Mouse (Mus musculus) c-Kit-positive CD71-negative TER-119-negative erythroid progenitor cells, embryonic 14.5 days (primary cell): ENCODE data around the gene Gna13.
A peak's percentile ranks its signal among the peaks of the same experiment; 100 is the strongest.
"Not testable (repeated sequence)": the region's sequence is repeated elsewhere in the genome, so short reads cannot be mapped to it uniquely, and the experiment has no call there.

Experiments
- DNase-seq: peaks from one replicate; pipeline ENCODE4 v3.0.0-alpha.2; 2013; ENCODE audit warnings: low read depth

The Gna13 gene

DNA sequence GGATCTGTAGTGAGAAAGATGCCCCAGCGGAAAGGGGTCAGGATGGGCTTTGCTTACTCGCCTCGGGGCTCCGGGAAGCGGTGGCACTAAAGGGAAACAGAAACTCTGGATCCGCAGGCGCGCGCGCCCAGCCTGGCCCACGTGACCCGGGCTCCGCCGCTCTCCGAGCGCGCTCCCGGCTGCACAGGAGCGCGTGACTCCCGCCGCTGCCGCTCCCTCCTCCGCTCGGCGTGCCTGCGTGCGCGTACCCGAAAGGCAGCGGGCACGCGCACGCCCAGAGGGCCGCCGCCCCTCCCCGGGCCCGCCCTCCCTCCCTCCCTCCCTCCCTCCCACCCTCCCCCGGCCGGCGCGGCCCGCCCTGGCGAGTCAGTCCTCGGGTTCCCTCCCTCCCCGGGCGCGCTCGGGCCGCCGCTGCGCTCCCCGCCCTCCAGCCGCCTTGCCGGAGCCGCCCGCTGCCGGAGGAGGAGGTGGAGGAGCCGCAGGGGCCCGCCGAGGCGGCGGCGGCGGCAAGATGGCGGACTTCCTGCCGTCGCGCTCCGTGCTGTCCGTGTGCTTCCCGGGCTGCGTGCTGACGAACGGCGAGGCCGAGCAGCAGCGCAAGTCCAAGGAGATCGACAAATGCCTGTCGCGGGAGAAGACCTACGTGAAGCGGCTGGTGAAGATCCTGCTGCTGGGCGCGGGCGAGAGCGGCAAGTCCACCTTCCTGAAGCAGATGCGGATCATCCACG is at the start of gene Gna13:
Gene Gna13, plus strand, starts transcription at position 369 of the 728 bp plus-strand sequence.
- DNase-seq: peak; percentile 74

- DNase-seq: no peak
Measured at GRCm38 (mm10) chr11:109316921-109317320, 45.7 kb upstream of the Gna13 start.

GRCm38 (mm10) chr11:109319471-109319870 is 43.2 kb upstream of the Gna13 start:
- DNase-seq: no peak

DNA sequence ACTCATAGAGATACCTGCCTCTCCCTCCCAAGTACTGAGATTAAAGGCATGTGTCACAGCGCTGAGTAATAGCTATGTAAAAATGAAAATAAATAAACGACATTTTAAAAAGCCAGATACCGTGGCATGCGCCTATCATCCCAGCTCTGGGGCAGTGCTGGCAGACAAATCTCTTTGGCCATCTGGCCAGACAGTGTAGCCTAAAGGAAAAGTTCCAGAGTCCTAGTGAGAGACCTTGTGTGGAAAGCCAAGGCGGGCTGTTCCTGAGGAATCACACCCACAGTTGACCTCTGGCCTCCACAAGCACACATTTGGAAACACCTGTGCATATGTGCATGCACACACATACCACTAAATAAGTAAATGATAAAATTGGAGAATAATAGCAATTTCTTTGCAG is 42.7 kb upstream of the Gna13 start:
- no peak for DNase-seq

GRCm38 (mm10) chr11:109320361-109320933 is 42.2 kb upstream of the Gna13 start:
- DNase-seq: no peak

GRCm38 (mm10) chr11:109326270-109326669 is 36.4 kb upstream of the Gna13 start:
- no peak for DNase-seq

- DNase-seq: no peak
Measured at GRCm38 (mm10) chr11:109327381-109327780, 35.2 kb upstream of the Gna13 start.

DNA sequence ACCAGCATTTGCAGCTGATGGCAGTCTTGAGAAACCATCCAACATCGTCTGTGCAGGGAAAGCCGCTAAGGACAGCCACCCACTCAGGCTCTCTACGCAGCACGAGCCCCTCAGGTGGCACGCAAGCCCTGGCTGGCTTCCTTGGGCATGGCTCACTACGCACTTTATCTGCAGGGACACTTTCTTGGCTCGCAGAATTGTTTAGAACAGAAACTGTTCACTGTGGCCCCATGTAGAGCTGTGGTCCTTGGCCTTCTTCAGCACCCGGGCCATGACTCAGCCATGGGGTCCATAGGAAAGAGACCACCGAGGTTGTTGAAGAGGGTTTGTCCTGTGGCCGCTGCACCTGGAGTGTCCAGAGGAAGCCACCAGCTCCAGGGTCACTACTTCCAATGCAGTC is 34.7 kb upstream of the Gna13 start:
- DNase-seq: no peak

DNA sequence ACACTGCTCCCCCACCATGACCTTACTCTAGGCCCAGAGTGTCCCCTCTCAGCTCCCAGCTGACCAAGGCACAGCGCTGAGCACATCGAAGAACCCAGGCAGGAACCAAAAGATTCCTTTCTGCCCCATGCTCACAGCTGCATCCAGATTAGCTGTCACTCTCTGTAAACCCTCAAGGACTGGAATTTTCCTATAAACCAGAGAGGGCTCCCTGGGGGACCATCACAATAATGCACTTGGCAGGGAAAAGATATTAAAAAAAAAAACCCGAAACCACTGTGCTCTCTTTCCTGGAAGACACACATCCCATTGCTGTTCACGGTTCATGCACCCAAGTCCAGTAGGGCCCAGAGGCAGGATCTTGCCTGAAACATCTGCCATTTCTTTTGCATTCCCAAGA is 33.3 kb upstream of the Gna13 start:
- no peak for DNase-seq

DNA sequence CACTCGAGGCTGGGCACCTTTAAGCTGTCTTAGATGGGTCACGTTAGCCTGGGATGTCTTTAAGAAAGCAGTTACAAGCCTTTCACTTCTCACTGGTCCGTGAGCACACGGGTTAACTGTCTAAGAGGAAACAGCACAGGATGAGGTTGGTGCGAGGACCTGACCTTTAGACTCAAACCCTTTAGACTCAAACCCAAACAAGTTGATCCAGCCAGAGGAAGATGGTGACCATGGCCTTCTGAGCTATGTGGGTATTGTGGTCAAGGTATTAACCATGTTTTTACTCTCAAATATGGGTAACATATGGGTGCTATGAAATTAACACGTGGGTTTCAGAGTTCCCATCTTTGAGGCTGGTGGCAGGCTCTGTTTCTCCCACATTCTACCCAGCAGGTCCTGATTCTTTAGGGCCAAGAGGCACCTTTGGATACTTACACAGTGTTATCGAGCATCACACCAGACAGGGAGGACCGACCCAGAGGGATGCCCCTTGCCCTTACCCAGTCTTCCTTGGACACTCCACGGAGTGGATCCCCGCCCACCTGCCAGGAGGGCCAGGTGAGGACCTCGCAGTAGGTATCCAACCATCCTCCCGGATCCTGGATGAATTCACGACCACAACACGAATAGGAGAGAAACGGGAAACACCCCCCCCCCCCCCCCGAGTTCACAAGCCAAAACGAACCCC is 31.8 kb upstream of the Gna13 start:
- DNase-seq: no peak

DNA sequence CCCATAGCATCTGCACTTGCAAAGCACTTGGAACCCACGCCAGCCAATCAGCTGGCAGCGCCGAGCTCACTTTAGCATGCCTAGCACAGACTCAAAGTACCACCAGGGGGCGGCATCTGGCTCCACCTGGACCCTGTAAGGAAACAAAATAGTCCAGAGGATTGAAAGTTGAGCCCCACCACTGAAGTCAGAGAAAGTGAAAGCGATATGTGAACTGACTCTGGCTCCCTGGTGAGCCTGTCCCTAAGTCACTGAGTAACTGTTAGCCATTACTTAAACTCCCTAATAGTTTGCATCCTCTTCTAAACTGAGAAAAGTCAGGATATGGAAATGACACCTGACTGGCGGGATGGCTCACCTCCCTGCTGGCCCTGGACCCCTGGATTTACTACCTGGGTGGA is 31.2 kb upstream of the Gna13 start:
- DNase-seq: peak; percentile 96

DNA sequence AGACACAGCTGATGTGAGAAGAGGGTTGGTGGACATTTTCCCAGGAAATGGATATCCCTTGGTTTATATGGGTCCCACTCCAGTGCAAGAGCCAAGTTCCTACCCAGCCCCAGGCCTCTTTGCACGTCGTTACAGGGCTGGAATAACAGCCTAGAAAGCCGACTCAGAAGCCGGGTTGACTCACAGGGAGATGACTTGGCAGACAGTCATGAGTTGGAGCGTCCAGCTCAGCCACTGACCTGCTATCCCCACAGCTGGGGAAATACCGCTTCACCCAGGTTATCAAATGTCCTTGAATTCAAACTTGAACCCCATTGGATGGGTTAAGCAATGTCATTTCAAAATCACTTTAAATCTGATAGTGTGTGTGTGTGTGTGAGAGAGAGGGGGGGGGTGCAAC is 29.9 kb upstream of the Gna13 start:
- DNase-seq: no peak

GRCm38 (mm10) chr11:109334773-109335172 is 27.9 kb upstream of the Gna13 start:
- no peak for DNase-seq

DNA sequence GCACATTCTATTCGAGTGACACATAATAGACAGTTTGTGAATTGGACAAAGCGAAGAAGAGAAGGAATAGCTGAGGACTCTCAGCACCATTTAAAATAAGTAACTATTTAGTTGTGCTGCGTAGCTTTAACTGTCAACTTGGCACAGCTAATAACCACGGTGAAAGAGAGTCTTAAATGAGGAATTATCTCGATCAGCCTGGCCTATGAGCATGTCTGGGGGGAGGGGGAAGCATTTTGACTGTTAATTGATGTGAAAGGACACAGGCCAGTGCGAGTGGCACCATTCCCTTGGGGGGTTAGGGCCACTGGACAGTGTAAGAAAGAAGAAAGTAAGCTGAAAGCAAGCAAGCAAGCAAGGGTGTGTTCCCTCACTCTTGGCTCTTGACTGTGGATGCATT is 26.7 kb upstream of the Gna13 start:
- DNase-seq: no peak

GRCm38 (mm10) chr11:109339155-109339938 is 23.3 kb upstream of the Gna13 start:
- DNase-seq: no peak

GRCm38 (mm10) chr11:109340541-109340940 is 22.1 kb upstream of the Gna13 start:
- DNase-seq: no peak

- not testable (repeated sequence) for DNase-seq
Measured at GRCm38 (mm10) chr11:109342666-109343065, 20.0 kb upstream of the Gna13 start.

GRCm38 (mm10) chr11:109343558-109343957 is 19.1 kb upstream of the Gna13 start:
- no peak for DNase-seq

- peak; percentile 38 for DNase-seq
Measured at GRCm38 (mm10) chr11:109343991-109344599, 18.5 kb upstream of the Gna13 start.

DNA sequence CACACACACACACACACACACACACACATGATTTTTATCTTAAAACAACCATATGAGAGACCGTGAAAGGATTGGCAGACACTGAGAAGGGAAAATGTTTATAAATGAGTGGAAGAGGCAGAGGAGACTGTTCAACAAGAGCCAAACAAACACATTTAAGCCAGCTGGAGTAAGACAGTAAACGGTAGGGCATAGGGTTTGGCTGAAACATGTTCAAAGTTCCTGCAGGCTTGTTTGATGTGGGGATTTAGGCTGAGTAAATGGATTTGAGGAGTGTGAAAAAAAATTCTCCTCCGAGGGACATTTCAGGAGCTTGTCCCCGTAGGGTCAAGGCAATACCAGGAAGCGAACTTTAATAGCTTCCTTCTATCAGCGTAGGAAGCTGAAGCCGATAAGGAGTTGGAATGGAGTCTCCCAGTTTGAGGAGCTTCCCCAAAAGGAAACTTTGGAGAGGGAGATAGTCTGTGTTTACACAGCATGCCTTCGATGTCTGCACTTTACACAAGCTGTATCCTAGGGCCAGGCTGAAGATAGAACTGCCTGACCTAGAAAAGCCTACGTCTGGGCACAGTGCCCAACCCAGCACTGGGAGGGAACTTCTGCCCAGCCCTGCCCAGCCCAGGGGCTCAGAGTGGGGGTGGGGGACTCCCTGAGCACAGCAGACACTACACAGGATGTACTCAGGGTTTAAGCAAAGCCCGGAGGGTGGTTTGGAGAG is 15.2 kb upstream of the Gna13 start:
- DNase-seq: no peak

- DNase-seq: no peak
Measured at GRCm38 (mm10) chr11:109348408-109348807, 14.2 kb upstream of the Gna13 start.
